Mouse (Mus musculus) lung, adult 2 months (tissue): ENCODE data around the gene Psmb9. TPM values are rescaled to one million over a fixed set of nuclear protein-coding genes. Genes with fewer than 3 reads are reported as not detected.

Experiments
- DNase-seq: peaks from one replicate; pipeline ENCODE4 v3.0.0; 2022
- H3K4me1 ChIP-seq: fragments of 200-500 bp; 2 replicates; pipeline ENCODE4 v1.6.1; 2011; ENCODE audit warnings: low read length; ENCODE audit not compliant: control insufficient read depth, insufficient read depth
- H3K4me3 ChIP-seq: fragments of 200-500 bp; replicated peaks from 2 replicates; pipeline ENCODE3; 2011; ENCODE audit warnings: low read depth, mild to moderate bottlenecking, control low read depth, low read length; ENCODE audit errors: extremely low read depth
- CTCF ChIP-seq: fragments of 200-500 bp; IDR thresholded peaks from 2 replicates; pipeline ENCODE4 v1.5.1; 2011; ENCODE audit warnings: mild to moderate bottlenecking, low read length, control low read depth; ENCODE audit not compliant: insufficient read depth
- POLR2A ChIP-seq: fragments of 200-500 bp; IDR thresholded peaks from 2 replicates; pipeline ENCODE4 v1.6.1; 2011; ENCODE audit warnings: low read depth, mild to moderate bottlenecking, control low read depth, low read length, borderline replicate concordance; ENCODE audit errors: extremely low read depth
- WGBS: fragments of 180-500 bp; shearing (Covaris S2); methylation state at CpG from one replicate; pipeline ENCODE4 v1.1.7; 2018; 5-methylcytosine and 5-hydroxymethylcytosine counted together
- polyA plus RNA-seq: library from polyadenylated mRNA; depleted of rRNA; stranded (reverse); fragments of >200 nt; gene quantifications from 2 replicates; pipeline ENCODE4 v1.2.3, GENCODE M21; 2012

Psmb9 gene
- polyA plus RNA-seq, 1 experiment: 83.8 TPM

DNA sequence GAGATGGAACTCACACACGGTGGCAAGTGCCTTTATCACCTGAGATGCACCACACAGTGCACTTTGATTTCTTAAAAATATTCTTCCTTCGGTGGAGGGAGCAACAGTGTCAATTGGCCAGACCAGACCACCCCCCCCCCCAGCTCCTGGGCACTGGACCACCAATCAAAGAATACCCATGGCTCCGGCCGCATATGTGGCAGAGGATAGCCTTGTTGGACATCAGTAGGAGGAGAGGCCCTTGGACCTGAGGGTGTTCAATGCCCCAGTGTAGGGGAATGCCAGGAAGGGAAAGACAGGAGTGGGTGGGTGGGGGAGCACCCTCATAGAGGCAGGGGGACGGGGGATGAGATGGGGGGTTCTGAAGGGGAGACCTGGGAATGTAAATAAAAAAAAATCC is 19.2 kb upstream of the Psmb9 start:
- no peak for TF ChIP-seq POLR2A
- TF ChIP-seq CTCF: no peak
- 90% methylated on average over 5 of the region's 5 CpGs for WGBS
- Histone ChIP-seq H3K4me3 (no peak overlapping the region), H3K4me1 (peaks cover 7% of the 10 kb centered on the region)
- DNase-seq: no peak

DNA sequence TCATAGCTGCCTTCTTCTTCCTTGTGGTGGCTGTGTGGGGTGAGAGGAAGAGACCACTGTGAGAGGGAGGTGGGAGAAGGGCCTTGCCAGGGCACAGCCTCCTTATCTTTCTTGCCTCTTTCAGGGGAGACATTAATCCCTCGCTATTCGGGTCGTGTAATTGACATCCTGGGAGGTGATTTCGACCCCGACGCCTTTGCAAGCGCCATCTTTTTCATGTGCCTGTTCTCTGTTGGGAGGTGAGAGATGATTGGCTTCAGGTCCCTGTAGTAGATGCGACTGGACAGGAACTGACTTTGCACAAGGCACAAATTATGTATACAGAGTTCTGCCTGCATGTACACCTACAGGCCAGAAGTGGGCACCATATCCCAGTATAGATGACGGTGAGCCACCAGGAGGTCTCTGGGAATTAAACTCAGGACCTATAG is 18.2 kb upstream of the Psmb9 start:
- DNase-seq: peak; percentile 41
- WGBS: 16% methylated on average over 9 of the region's 9 CpGs
- TF ChIP-seq CTCF (peak; percentile 48), POLR2A (no peak)
- Histone ChIP-seq H3K4me1 (peaks cover 7% of the 10 kb centered on the region), H3K4me3 (peak overlapping the region; percentile 95)

DNA sequence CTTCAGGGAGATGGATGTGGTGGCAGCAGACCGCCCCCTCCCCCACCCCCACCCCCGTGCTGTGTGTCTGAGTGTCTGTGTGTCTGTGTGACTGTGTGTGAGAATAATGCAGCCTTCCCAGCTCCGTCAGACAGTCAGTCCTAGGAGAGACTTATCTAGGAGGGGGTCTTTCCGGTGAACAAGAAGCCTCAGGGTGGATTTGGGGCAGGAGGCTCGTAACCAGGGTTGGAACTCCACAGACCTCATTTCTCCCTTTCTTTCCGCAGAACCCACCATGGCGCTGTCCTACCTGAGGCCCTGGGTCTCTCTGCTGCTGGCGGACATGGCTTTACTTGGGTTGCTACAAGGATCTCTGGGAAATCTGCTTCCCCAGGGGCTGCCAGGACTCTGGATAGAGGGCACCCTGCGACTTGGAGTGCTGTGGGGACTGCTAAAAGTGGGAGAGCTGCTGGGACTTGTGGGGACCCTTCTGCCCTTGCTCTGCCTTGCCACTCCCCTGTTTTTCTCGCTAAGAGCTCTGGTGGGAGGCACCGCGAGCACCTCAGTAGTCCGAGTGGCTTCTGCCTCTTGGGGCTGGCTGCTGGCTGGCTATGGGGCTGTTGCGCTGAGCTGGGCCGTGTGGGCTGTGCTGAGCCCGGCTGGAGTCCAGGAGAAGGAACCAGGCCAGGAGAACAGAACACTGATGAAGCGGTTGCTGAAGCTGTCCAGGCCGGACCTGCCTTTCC is 17.6 kb upstream of the Psmb9 start:
- peaks cover 7% of the 10 kb centered on the region for H3K4me1 ChIP-seq
- peak; percentile 37 for DNase-seq
- 8% methylated on average over 18 of the region's 18 CpGs for WGBS

DNA sequence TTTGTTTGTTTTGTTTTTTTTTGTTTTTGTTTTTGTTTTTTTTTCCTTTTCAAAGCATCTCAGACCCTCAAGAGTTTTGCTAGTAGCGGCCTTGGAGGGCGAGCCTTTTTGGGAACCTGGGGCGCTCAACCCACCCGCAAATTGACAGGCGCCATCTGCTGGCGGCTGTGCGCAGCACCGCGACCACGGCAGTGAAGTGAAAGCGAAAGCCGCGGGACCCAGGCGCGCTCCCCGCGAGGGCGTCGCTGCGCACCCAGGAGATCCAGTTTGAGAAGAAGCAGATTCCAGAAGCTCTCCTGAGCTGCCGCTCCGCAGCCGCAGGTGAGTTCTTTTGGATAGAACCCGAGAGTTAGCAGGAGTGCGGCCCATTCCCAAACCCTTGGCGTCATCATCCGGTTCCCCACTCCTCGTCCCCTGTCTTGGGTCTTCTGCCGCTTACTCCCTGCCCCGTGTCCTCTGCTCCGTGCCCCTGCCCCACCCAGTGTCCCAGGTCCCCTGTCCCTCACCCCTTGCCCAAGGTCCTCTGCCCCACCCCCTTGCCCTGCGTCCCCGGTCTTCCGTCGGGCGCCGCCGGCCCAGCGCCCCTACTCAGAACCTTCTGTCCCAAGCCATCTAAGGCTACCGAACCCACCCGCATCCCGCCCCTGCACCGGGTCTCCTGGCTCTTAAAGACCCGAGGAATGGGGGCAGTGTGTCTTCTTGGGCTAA is 16.9 kb upstream of the Psmb9 start:
- TF ChIP-seq POLR2A (peak; percentile 72; the same call in 1 of the 2 replicates), CTCF (peak; percentile 74)
- DNase-seq: peak; percentile 93
- H3K4me3 ChIP-seq: peak overlapping the region; percentile 95
- WGBS: under 1% methylated on average over 44 of the region's 44 CpGs
- H3K4me1 ChIP-seq: peaks cover 7% of the 10 kb centered on the region

More for the DNA sequence above, 17.6 kb upstream of the Psmb9 start:
- TF ChIP-seq POLR2A: 0 out of 2 replicates have a peak, but pooled peaks have one; percentile 3
- no peak for TF ChIP-seq CTCF
- peak overlapping the region; percentile 95 for H3K4me3 ChIP-seq

DNA sequence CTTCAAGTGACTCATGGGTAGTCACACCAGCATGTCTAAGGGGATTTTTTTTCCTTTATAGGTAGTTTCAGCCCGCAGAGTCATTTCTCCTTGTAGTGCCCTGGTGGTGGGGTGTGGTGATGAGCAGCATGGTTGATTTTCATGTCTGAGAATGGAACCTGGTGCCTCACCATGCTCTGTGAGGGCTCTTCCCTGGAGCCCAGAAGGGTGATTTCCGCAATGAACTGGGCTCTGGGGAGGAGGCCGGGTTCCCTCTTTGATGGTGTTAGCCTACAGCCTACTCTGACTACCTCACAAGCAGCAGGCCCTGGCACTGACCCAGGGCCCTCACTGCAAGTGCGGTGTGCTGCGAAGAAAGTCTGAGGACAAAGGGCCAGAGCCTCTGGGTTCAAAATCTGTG is 15.9 kb upstream of the Psmb9 start, which contains the start of gene Tap2:
Tap2 (plus strand) TSS at position 84 of the 400 bp plus-strand sequence.
- WGBS: 73% methylated on average over 5 of the region's 5 CpGs
- no peak for DNase-seq
- H3K4me1 ChIP-seq: peaks cover 10% of the 10 kb centered on the region
- peak within 1 kb of the TSS; percentile 95 for H3K4me3 ChIP-seq
- TF ChIP-seq CTCF: no peak
- TF ChIP-seq POLR2A: no peak

DNA sequence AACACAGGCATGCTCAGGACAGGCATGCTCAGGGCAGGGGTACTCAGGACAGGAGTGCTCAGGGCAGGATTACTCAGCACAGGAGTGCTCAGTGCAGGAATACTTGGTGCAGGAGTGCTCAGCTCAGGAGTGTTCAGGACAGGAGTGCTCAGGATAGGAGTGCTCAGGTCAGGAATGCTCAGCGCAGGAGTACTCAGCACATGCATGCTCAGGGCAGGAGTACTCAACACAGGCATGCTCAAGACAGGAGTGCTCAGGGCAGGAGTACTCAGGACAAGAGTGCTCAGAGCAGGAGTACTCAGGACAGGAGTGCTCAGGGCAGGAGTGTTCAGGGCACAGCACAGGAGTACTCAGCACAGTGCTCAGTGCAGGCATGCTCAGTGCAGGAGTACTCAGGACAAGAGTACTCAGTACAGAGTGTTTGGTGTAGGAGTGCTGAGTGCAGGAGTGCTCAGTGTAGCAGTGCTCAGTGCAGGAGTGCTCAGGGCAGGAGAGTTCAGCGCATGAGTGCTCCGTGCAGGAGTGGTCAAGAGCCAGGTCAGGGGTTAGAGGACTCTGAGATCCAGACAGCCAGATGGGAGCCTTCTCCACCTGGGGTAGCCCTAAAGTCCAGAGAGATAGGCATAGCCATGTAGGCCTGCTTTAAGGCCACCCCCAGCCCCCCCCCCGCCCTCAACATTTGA is 15.3 kb upstream of the Psmb9 start:
- Histone ChIP-seq H3K4me3 (no peak overlapping the region), H3K4me1 (peaks cover 10% of the 10 kb centered on the region)
- TF ChIP-seq CTCF: no peak
- no peak for TF ChIP-seq POLR2A
- WGBS: 80% methylated on average over 4 of the region's 4 CpGs
- no peak for DNase-seq

DNA sequence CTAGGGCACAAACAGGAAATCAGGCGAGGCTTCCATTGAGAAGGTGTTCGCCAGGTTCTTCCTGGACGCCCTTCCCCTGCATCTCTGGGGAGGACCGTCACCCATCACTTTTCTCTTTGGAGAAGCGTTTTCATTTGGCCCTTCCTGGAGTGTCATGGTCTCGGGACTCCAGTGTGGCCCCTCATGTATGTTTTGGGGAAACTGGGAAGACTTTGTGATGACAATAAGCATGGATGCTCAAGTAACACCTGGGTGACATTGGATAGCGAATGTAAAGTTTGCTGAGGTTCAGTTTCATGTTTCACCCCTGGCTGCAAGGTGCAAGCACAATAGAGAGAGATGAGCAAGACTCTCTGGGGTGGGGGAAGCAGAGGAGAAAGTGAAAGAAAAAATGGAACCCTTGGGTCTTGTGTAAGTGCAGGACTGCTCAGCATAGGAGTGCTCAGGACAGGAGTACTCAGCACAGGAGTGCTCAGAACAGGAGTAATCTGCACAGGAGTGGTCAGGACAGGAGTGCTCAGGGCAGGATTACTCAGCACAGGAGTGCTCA is 14.0 kb upstream of the Psmb9 start:
- DNase-seq: no peak
- Histone ChIP-seq H3K4me3 (no peak overlapping the region), H3K4me1 (peaks cover 10% of the 10 kb centered on the region)
- TF ChIP-seq CTCF (no peak), POLR2A (no peak)
- WGBS: 74% methylated on average over 7 of the region's 7 CpGs

DNA sequence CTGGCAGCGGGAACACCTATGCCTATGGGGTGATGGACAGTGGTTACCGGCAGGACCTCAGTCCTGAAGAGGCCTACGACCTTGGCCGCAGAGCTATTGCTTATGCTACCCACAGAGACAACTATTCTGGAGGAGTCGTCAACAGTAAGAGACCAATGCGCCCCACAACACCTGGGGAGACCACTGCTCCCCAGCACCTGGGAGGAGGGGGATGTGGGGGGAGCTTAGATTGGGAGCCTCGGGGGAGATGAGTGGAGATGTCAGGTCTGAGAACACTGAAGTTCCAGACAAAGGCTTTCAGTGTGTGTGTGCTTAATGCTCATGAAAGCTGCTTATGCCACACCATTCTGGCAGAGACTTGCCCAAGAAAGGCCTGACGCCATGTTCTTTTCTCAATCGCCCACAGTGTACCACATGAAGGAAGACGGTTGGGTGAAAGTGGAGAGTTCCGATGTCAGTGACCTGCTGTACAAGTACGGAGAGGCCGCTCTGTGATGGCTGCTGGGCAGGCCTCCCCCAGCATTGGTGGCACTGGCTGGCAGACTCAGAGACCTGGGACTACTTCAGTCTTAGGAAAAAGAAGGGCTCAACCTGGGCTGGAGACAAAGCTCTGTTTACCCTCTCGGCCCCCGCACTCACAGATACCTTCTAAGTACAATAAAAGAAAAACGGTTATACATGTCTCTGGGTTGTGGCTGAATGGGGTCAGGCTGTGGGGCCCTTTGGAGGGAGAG is 13.4 kb upstream of the Psmb9 start:
- Histone ChIP-seq H3K4me3 (no peak overlapping the region), H3K4me1 (peaks cover 10% of the 10 kb centered on the region)
- TF ChIP-seq CTCF (no peak), POLR2A (no peak)
- WGBS: 85% methylated on average over 16 of the region's 16 CpGs
- DNase-seq: no peak

DNA sequence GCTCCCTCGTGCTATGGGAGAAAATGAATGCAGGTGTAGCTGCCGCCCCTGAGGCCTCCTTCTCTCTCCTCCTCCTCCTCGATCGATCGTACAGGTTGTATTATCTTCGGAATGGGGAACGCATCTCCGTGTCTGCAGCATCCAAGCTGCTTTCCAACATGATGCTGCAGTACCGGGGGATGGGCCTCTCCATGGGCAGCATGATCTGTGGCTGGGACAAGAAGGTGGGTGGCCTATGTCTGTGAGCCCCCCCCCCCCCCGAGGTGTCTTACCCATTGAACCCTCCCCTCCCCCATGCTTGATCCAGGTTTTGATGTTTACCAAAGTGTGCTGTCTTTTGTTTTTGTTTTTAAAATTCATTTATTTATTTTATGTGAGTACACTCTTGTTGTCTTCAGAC is 12.5 kb upstream of the Psmb9 start:
- Histone ChIP-seq H3K4me1 (peaks cover 6% of the 10 kb centered on the region), H3K4me3 (peak overlapping the region; percentile 12)
- no peak for DNase-seq
- no peak for TF ChIP-seq POLR2A
- TF ChIP-seq CTCF: no peak
- WGBS: 81% methylated on average over 10 of the region's 10 CpGs
